Mouse (Mus musculus) cerebellum, postnatal 14 days (tissue): ENCODE results near the gene Itsn1.

Source experiments
- DNase-seq, 2 experiments: peaks; one replicate each; pipeline ENCODE4 v3.0.0; 2021; ENCODE audit warnings: mixed read lengths in 2 of 2

The Itsn1 gene

DNA sequence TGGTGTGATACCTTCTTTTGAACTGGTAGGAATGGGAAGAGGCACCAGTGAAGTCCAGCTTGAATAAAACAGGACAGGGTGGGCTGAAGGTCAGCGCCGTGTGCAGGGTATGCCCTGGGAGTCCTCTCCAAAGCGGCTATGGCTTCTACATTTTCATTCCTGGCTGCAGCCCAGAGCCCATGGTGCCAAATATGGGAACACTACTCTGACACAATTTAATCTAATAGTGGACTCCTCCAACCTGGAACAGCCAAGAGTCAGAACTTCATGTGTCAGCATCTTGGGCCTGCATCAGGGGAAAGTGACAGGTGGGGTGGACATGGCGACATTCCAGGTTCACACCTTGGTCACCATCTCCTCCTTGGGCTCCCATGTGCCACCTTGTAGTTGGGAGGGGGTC lies 147.4 kb downstream of the Itsn1 start:
- DNase-seq = peak in 1 of 2 experiments; percentile 54

GRCm38 (mm10) chr16:91879101-91879500 lies 150.0 kb downstream of the Itsn1 start:
- no peak for DNase-seq

- DNase-seq = peak in 1 of 2 experiments; percentile 67
Observed at GRCm38 (mm10) chr16:91880869-91881767, 152.0 kb downstream of the Itsn1 start.

DNA sequence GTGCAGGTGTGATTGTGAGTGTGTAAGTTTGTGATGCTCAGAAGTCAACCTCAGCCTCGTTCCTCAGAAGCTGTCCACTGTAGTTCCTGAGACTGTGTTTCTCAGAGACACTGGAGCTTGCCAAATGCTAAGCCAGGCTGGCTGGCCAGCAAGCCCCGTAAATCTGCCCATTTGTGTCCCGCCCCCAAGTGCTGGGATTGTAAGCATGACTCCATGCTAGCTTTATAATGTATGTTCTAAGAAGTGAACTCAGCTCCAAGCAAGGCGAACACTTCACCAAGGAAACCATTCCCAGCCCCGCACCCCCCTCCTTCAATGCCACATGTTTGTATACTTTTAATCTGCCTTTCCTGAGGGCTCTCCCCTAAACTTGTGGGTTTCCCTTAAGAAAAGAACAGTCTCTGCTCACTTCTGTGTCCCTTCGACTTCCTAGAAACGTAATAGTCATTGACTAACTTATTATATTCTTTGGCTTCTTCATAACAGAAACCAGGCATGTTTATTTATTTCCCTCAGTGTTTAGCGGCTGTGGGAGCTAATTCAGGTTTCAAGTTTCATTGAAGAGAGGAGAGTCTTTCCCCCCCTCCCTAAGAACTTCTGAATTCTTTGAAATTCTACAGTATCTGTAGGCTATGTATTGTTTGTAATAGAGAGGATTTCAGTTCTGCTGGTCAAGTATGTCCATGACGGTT lies 153.2 kb downstream of the Itsn1 start:
- no peak for DNase-seq

DNA sequence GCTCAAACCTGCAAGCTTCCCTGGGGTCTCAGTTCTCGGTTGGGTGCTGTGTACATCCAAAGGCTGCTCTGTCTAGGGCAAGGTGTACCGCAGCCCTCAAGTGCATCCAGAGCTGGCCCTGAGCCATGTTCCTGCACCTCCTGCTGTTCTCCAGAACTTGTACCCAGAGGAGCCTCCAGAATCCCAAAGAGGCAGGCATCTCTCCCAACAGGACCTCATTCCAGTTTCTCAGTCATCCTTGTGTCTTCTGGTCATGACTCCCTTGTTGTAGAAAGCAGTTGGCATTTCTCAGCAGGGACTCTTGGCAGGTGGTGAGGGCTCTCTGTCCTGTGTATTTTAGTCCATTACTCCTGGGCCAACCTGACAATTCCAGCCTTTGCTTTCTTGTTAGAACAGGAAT lies 154.6 kb downstream of the Itsn1 start:
- peak in 1 of 2 experiments; percentile 62 for DNase-seq

DNA sequence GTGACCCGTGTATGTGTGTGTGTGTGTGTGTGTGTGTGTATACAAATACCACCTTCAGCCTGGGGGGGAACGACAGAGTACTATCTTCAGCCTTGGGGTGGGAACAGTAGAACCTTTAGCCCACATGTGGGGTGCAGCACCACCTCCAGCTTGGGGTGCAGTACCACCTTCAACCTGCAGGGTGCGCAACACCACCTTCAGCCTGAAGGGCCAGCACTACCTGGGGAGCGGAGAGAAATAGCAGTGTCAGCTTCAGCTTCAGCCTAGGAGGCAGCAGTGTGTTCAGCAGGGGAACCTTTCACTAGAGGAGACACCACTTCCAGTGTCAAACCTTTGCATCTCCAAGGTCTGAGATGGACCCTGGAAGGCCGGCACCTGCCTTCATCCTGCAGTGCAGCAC lies 155.1 kb downstream of the Itsn1 start:
- DNase-seq = peak in 1 of 2 experiments; percentile 83

- peak in 1 of 2 experiments; percentile 78 for DNase-seq
Observed at GRCm38 (mm10) chr16:91885389-91886122, 156.5 kb downstream of the Itsn1 start.

DNA sequence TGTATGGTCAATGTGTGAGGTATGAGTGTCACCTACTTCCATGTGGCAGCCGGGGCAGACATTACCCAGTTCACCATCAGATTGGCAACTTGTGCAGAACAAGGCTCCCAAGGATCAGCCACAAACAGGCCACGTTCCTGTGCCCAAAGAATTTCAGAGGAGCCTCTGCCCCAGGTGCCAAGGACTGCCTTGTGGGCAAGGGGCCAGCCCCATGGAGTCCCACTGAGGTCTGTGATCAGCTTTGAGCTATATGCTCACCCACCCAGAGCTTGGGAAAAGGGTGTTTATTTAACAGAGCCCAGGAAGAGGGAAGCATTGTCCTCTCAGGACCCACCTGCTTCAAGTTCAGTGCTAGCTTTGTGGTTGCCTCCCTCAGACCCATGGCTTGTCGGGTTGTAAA lies 159.3 kb downstream of the Itsn1 start:
- DNase-seq = no peak

- DNase-seq = peak; percentile 70 to 79
Observed at GRCm38 (mm10) chr16:91889831-91890230, 160.8 kb downstream of the Itsn1 start.

DNA sequence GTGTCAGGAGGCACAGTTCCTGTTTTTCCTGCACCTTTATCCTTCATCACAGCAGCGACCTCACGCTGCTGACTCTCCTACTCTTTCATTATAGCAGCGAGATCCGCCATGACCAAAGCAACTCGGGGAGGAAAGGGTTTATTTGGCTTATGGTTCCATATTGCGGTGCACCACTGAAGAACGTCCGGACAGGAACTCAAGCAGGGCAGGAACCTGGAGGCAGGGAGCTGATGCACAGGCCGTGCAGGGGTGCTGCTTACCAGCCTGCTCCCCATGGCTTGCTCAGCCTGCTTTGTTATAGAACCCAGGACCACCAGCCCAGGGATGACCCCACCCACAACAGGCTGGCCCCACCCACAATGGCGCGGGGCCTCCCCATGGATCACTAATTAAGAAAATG lies 162.1 kb downstream of the Itsn1 start:
- no peak for DNase-seq

DNA sequence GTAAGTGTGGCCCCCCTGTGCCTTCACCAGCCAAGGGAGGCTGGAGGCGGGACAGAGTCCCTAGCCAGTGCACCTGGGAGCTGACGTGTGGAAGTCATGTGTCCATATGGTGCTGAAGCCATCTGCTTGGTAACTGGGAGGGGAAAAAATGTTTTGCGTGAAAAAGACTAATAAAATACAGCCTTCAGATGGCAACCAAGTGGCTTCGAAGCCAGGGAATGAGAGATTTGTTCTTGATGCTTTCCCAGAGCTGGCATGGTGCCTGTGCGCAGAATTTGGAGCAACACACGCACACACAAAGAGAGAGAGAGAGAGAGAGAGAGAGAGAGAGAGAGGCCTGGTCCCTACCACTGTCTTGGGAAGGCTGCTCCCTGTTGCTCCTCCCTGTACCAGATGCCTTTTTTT lies 167.3 kb downstream of the Itsn1 start:
- DNase-seq = peak; percentile 81 to 87

- peak; percentile 71 to 76 for DNase-seq
Observed at GRCm38 (mm10) chr16:91898850-91899848, 170.1 kb downstream of the Itsn1 start.

GRCm38 (mm10) chr16:91900274-91900673 lies 171.2 kb downstream of the Itsn1 start:
- DNase-seq = no peak

DNA sequence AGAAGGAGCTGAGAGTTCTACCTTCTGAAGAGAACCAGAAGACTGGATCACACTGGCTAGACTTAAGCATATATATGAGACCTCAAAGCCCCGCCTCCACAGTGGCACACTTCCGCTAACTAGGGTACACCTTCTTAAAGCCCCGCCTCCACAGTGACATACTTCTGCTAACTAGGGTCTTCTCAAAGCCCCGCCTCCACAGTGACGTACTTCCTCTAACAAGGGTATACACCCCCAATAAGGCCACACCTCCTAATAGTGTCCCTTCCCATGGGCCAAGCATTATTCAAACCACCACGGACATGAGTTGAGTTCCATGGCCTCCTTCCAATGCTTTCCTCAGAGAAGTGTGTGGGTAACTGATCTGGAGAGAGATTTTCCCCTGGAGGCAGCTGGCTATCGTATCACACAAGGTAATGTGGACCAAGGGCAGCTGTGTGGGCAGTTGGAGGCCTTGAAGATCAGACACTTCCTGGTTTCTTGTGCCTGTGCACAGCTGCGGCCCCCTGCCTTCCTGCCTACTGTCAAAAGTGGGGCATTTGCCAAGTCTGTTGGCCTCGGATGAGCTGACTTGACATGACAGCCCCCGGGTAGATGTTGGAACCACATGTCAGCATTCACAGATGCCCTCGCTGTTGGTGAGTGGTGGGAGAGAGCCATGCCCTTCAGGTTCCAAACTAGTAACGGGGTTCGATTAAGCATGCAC lies 174.9 kb downstream of the Itsn1 start:
- peak; percentile 91 to 92 for DNase-seq

- no peak for DNase-seq
Observed at GRCm38 (mm10) chr16:91905127-91905860, 176.2 kb downstream of the Itsn1 start.

GRCm38 (mm10) chr16:91905987-91906386 lies 176.9 kb downstream of the Itsn1 start:
- DNase-seq = no peak

GRCm38 (mm10) chr16:91906672-91907071 lies 177.6 kb downstream of the Itsn1 start:
- no peak for DNase-seq

DNA sequence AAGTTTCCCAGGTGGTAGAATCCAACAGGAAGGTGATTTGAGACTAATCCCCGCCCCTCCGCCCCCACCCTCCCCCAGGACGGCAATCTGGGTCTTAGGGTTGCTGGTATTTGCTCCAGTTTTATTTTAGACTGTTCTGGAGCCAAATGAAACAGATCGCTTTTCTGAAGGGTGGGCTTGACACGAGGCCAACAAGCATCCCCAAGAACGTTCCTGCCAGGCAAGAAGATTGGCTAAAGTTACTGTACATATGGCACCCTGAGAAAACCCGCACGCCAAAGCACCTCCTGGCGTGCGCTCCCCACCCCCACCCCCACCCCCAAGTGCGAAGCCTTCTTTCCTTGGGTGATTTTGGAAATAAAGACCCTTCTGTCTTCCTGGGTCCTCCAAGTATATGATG lies 178.1 kb downstream of the Itsn1 start:
- peak; percentile 88 to 91 for DNase-seq

DNA sequence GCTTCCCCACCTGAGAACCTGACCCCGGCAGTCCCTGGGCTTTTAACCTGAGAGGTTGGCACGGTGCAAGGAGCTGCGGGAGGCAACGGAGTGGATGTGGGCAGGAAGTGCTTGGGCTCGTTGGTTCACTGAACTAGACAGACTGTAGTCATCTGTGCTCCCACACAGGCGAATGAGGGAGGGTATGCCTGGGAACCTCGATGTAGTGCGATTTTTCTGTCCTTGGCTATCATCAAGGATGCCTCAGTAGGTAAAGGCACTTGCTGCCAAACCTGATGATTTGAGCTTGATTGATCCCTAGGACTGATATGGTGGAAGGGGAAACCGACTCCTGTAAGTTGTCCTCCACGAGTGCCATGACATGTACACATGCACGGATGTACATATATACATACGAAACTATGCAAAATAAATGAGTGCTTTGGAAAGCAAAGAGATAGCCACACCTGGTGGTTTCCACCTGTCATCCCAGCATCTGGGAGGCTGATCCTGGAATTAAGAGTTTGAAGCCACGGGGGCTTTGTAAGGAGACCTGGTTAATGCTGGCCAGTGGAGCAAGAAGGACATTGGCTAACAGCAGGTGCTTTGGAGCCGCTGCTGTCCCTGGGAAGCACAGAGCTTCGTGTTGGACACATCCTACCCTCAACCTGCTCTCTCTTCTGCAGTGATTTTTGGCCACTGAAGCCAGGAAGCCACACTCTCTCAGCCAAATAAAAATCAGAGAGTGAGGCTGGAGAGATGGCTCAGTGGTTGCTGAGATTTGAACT lies 180.7 kb downstream of the Itsn1 start:
- peak in 1 of 2 experiments; percentile 67 for DNase-seq

- peak; percentile 93 for DNase-seq
Observed at GRCm38 (mm10) chr16:91917631-91918096, 188.6 kb downstream of the Itsn1 start.
